Mouse (Mus musculus): ENCODE measurements around the gene Tstd2. TPM values are rescaled to one million over a fixed set of nuclear protein-coding genes. Genes with fewer than 3 reads are reported as not detected.

Tstd2 gene
- polyA plus RNA-seq, 1 experiment from 2014 or later, result 39.3 TPM

DNA sequence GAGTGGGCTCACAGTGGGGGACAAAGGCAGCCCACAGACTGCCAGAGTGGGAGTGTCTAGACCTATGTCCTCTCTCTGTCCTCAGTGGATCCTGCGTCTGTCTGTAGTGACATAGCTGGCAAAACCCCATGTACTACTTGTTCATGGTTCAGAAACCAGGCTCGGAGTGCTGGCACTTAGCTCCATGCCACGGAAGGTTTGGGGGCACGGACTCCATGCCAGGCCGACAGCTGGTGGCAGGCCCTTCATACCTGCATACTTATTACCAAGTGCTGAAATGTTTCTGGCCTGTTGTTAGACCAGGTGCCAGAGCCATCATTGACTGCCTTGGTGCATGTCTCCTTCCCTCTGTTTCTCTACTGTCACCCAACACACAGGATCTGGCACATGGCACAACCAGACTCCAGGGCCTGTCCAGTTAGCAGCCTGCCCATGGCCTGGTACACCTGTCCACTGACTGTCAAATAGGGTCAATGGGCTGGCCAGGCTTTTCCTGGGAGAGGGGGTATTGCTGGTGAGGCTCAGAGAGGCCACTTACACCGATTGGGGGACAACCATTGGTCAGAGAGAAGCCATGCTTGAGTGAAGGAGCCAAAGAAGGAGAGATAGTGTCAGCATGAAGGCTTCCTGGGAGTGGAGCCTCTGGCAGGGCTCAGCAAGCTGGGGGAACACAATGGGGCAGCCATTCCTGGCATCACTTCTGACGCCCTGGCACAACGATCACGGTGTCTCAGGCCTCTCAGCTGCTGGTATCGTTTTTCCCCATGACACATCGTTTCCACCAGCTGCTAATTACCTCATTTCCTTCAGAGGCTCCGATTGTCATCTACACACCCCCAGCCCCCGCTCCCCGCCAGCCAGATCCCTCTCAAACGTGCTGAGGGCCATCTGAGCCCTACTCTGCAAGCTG is 43.3 kb downstream of the Tstd2 start:
- no peak overlapping the region for H3K9ac ChIP-seq (ENCODE audit: low read depth, low read length)

DNA sequence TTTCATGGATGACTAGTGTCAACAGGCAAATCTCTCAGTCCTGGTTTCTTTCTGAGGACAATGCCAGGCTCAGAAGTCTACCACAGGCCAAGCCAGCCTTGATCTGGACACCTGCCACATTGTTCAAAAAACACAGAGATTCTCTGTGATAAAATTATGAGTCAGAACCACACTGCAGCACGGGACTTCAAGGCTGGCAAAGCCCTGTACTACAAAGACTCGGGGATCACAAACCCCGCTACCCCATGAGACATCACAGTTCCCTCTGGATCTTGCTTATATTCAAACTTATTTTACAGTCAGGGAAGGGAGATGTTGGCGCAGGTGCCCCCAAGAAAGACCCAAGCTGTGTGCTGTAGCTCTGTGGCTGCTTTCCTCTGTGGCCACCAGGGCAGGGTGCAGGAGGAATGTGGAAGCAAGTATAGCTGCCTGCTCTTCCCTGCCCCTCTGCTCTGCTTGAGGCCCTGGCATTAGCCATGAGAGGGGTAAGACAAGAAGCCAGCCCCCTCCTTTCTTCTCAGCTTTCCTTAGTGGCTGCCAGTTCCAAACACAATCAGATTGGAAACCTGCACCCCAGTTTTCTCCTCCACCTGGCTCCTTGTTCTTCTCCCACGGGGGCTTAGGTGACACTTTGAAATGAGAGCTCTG is 45.9 kb downstream of the Tstd2 start:
- WGBS, result 85% methylated on average over 5 of the region's 5 CpGs
- no peaks in the 10 kb centered on the region for H3K4me1 ChIP-seq (replicated peaks; ENCODE audit: control insufficient read depth, insufficient read depth, low read length)
- H3K4me3 ChIP-seq (ENCODE audit: low read depth, low read length), result no peak overlapping the region
- no peaks in the 10 kb centered on the region for H3K36me3 ChIP-seq (ENCODE audit: control insufficient read depth, insufficient read depth, low read length)
- H3K9me3 ChIP-seq (ENCODE audit: control insufficient read depth, low read length), result no peaks in the 10 kb centered on the region
- DNase-seq (ENCODE audit: low spot score) (no peak), ATAC-seq (ENCODE audit: low FRiP score) (no peak)
- H3K4me2 ChIP-seq (replicated peaks; ENCODE audit: low read depth, low read length), result no peak overlapping the region
- H3K9ac ChIP-seq (ENCODE audit: low read depth, low read length), result no peak overlapping the region
- H3K27ac ChIP-seq (ENCODE audit: low read depth, low read length), result no peak overlapping the region
- no peaks in the 10 kb centered on the region for H3K27me3 ChIP-seq (ENCODE audit: control insufficient read depth, insufficient read depth, low read length)

More for the DNA sequence above, 43.3 kb downstream of the Tstd2 start:
- no peaks in the 10 kb centered on the region for H3K9me3 ChIP-seq (ENCODE audit: control insufficient read depth, low read length)
- no peak for ATAC-seq (ENCODE audit: low FRiP score)
- no peak overlapping the region for H3K4me2 ChIP-seq (replicated peaks; ENCODE audit: low read depth, low read length)
- WGBS, result 83% methylated on average over 15 of the region's 15 CpGs
- H3K27me3 ChIP-seq (ENCODE audit: control insufficient read depth, insufficient read depth, low read length), result no peaks in the 10 kb centered on the region
- H3K27ac ChIP-seq (ENCODE audit: low read depth, low read length), result no peak overlapping the region
- no peak for DNase-seq (ENCODE audit: low spot score)
- no peaks in the 10 kb centered on the region for H3K36me3 ChIP-seq (ENCODE audit: control insufficient read depth, insufficient read depth, low read length)
- H3K4me3 ChIP-seq (ENCODE audit: low read depth, low read length), result no peak overlapping the region
- H3K4me1 ChIP-seq (replicated peaks; ENCODE audit: control insufficient read depth, insufficient read depth, low read length), result no peaks in the 10 kb centered on the region

GRCm38 (mm10) chr4:46089524-46090125 is 48.9 kb downstream of the Tstd2 start:
- Histone ChIP-seq H3K4me3 (ENCODE audit: low read depth, low read length) (no peak overlapping the region), H3K27ac (ENCODE audit: low read depth, low read length) (no peak overlapping the region), H3K9me3 (ENCODE audit: control insufficient read depth, low read length) (no peaks in the 10 kb centered on the region), H3K9ac (ENCODE audit: low read depth, low read length) (no peak overlapping the region), H3K27me3 (ENCODE audit: control insufficient read depth, insufficient read depth, low read length) (no peaks in the 10 kb centered on the region), H3K4me2 (replicated peaks; ENCODE audit: low read depth, low read length) (no peak overlapping the region), H3K4me1 (replicated peaks; ENCODE audit: control insufficient read depth, insufficient read depth, low read length) (no peaks in the 10 kb centered on the region), H3K36me3 (ENCODE audit: control insufficient read depth, insufficient read depth, low read length) (no peaks in the 10 kb centered on the region)
- WGBS, result 81% methylated on average over 14 of the region's 14 CpGs
- ATAC-seq (ENCODE audit: low FRiP score) (no peak), DNase-seq (ENCODE audit: low spot score) (no peak)

DNA sequence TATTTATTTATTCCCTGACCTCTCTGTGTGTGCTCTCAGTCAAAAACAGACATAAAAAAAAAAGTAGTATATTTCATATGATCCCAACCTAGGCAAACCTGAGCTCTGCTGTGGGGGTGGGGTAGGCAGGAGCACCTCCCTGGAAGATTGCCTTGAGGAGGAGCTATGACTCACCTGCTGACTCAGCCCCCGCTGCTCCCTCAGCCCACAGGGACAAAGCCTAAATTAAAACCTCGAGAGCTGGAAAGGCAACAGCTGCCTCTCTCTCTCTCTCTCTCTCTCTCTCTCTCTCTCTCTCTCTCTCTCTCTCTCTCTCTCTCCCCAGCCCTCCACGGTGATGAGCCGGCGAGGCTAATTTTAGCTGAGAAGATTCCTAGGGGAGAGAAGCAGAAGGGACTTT is 50.6 kb downstream of the Tstd2 start:
- no peak overlapping the region for H3K4me3 ChIP-seq (ENCODE audit: low read depth, low read length)
- H3K4me2 ChIP-seq (replicated peaks; ENCODE audit: low read depth, low read length), result no peak overlapping the region
- 62% methylated on average over 4 of the region's 5 CpGs for WGBS
- no peak for ATAC-seq (ENCODE audit: low FRiP score)
- H3K9ac ChIP-seq (ENCODE audit: low read depth, low read length), result no peak overlapping the region
- H3K9me3 ChIP-seq (ENCODE audit: control insufficient read depth, low read length), result no peaks in the 10 kb centered on the region
- H3K4me1 ChIP-seq (replicated peaks; ENCODE audit: control insufficient read depth, insufficient read depth, low read length), result no peaks in the 10 kb centered on the region
- H3K27me3 ChIP-seq (ENCODE audit: control insufficient read depth, insufficient read depth, low read length), result no peaks in the 10 kb centered on the region
- H3K27ac ChIP-seq (ENCODE audit: low read depth, low read length), result no peak overlapping the region
- no peak for DNase-seq (ENCODE audit: low spot score)
- H3K36me3 ChIP-seq (ENCODE audit: control insufficient read depth, insufficient read depth, low read length), result no peaks in the 10 kb centered on the region

DNA sequence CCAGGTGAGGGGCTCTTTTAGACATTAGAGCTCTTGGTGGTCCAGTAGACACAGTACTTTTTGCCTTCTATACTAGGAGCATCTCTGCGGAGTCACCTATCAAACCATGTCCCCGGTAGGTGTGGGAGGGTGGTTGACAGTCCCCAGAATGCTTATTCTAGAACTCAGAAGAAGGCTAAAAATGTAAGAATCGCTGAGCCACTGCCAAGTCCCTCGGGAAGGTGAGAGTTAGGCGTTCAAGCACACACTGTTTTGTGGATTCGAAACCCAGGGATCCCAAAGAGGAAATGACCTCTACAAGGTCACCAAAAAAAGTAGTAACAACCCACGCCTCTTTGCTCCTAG is 51.1 kb downstream of the Tstd2 start:
- H3K27ac ChIP-seq (ENCODE audit: low read depth, low read length), result no peak overlapping the region
- no peaks in the 10 kb centered on the region for H3K9me3 ChIP-seq (ENCODE audit: control insufficient read depth, low read length)
- H3K9ac ChIP-seq (ENCODE audit: low read depth, low read length), result no peak overlapping the region
- DNase-seq (ENCODE audit: low spot score) (no peak), ATAC-seq (ENCODE audit: low FRiP score) (no peak)
- 89% methylated on average over 7 of the region's 7 CpGs for WGBS
- H3K4me1 ChIP-seq (replicated peaks; ENCODE audit: control insufficient read depth, insufficient read depth, low read length), result no peaks in the 10 kb centered on the region
- no peak overlapping the region for H3K4me2 ChIP-seq (replicated peaks; ENCODE audit: low read depth, low read length)
- H3K27me3 ChIP-seq (ENCODE audit: control insufficient read depth, insufficient read depth, low read length), result no peaks in the 10 kb centered on the region
- H3K4me3 ChIP-seq (ENCODE audit: low read depth, low read length), result no peak overlapping the region
- H3K36me3 ChIP-seq (ENCODE audit: control insufficient read depth, insufficient read depth, low read length), result no peaks in the 10 kb centered on the region

DNA sequence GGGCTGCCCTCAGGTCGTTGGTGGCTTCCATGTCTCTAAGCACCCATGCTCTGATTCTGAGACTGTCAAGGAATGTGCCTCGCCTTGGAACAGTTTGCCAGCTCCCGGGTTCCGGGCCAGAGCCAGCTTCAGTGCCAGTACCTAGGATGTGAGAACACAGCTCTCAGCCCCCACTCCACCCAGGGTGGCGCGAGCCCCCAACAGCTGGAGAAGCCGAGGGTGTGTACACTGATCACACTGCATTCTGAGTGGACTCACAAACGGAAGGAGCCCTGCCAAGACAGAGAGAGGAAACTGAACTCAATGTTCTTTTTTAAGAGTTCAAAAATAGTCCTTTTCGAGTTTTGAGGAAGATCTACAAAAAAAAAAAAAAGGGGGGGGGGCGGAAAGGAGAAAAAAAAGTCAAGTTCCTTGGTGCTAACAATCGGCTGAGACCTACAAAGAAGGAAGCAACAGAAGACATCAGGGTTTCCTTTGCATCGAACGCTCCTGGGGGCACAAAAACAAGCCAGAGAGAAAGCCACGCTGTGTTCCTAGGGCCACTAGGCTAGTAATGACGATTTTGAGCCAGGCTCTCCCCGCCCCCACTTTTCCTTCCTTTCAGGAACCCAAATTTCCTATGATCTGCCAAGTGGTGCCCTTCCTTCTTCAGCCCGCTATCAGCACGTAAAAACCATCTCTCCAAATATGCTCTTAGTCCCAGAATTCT is 51.6 kb downstream of the Tstd2 start:
- H3K4me2 ChIP-seq (replicated peaks; ENCODE audit: low read depth, low read length), result no peak overlapping the region
- H3K9me3 ChIP-seq (ENCODE audit: control insufficient read depth, low read length), result no peaks in the 10 kb centered on the region
- no peaks in the 10 kb centered on the region for H3K4me1 ChIP-seq (replicated peaks; ENCODE audit: control insufficient read depth, insufficient read depth, low read length)
- H3K36me3 ChIP-seq (ENCODE audit: control insufficient read depth, insufficient read depth, low read length), result no peaks in the 10 kb centered on the region
- no peak for ATAC-seq (ENCODE audit: low FRiP score)
- H3K4me3 ChIP-seq (ENCODE audit: low read depth, low read length), result no peak overlapping the region
- DNase-seq (ENCODE audit: low spot score), result no peak
- H3K27me3 ChIP-seq (ENCODE audit: control insufficient read depth, insufficient read depth, low read length), result no peaks in the 10 kb centered on the region
- no peak overlapping the region for H3K27ac ChIP-seq (ENCODE audit: low read depth, low read length)
- H3K9ac ChIP-seq (ENCODE audit: low read depth, low read length), result no peak overlapping the region
- WGBS, result 86% methylated on average over 18 of the region's 18 CpGs

- no peaks in the 10 kb centered on the region for H3K27me3 ChIP-seq (ENCODE audit: control insufficient read depth, insufficient read depth, low read length)
- H3K4me3 ChIP-seq (ENCODE audit: low read depth, low read length), result no peak overlapping the region
- ATAC-seq (ENCODE audit: low FRiP score), result no peak
- H3K36me3 ChIP-seq (ENCODE audit: control insufficient read depth, insufficient read depth, low read length), result no peaks in the 10 kb centered on the region
- no peaks in the 10 kb centered on the region for H3K4me1 ChIP-seq (replicated peaks; ENCODE audit: control insufficient read depth, insufficient read depth, low read length)
- H3K9ac ChIP-seq (ENCODE audit: low read depth, low read length), result no peak overlapping the region
- no peak overlapping the region for H3K27ac ChIP-seq (ENCODE audit: low read depth, low read length)
- WGBS, result 68% methylated on average over 9 of the region's 9 CpGs
- DNase-seq (ENCODE audit: low spot score), result no peak
- no peaks in the 10 kb centered on the region for H3K9me3 ChIP-seq (ENCODE audit: control insufficient read depth, low read length)
- no peak overlapping the region for H3K4me2 ChIP-seq (replicated peaks; ENCODE audit: low read depth, low read length)
These were observed 53.2 kb downstream of the Tstd2 start for GRCm38 (mm10) chr4:46085223-46085811.

- no peaks in the 10 kb centered on the region for H3K4me1 ChIP-seq (replicated peaks; ENCODE audit: control insufficient read depth, insufficient read depth, low read length)
- ATAC-seq (ENCODE audit: low FRiP score), result no peak
- no peak for DNase-seq (ENCODE audit: low spot score)
- WGBS, result 67% methylated on average over 9 of the region's 9 CpGs
- H3K4me3 ChIP-seq (ENCODE audit: low read depth, low read length), result no peak overlapping the region
- no peaks in the 10 kb centered on the region for H3K9me3 ChIP-seq (ENCODE audit: control insufficient read depth, low read length)
- no peaks in the 10 kb centered on the region for H3K27me3 ChIP-seq (ENCODE audit: control insufficient read depth, insufficient read depth, low read length)
- no peaks in the 10 kb centered on the region for H3K36me3 ChIP-seq (ENCODE audit: control insufficient read depth, insufficient read depth, low read length)
- H3K27ac ChIP-seq (ENCODE audit: low read depth, low read length), result no peak overlapping the region
- no peak overlapping the region for H3K4me2 ChIP-seq (replicated peaks; ENCODE audit: low read depth, low read length)
- H3K9ac ChIP-seq (ENCODE audit: low read depth, low read length), result no peak overlapping the region
These were observed 53.9 kb downstream of the Tstd2 start for GRCm38 (mm10) chr4:46084416-46085172.
